Mouse (Mus musculus): ENCODE measurements around the gene Tspan9.

DNA sequence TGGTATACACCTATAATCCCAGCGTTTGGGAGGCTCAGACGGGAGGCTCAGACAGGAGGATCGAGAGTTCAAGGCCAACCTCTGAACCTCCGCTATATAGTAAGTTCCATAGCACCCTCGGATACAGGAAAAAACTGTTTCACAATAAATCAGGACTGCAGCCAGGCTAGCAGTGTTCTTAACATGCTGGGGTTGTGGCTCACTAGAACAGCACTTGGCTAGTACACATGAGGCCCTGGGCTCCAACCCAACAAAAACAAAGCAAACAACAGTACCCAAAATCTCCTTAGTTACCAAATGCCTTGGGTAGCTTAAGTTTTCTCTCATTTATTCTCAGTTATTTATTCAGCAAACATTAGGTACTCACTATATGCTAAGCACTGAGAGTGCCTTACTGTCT, 21.7 kb downstream of the Tspan9 start:
- no peak for TF ChIP-seq CTCF (conservative IDR thresholded peaks at IDR 0.05; ENCODE audit: insufficient read depth, insufficient read length, low read depth, low read length)
- no peak for TF ChIP-seq POLR2A (IDR thresholded peaks at IDR 0.05; ENCODE audit: low read depth, low read length)

All from kidney, adult 2 months (tissue).